Mouse (Mus musculus): Measurements from ENCODE around the gene Adamts14. TPM values are rescaled to one million over a fixed set of nuclear protein-coding genes. Genes with fewer than 3 reads are reported as not detected.
A peak's percentile ranks its signal among the peaks of the same experiment; 100 is the strongest.

Gene Adamts14
- polyA plus RNA-seq, 1 experiment from 2014 or later: 1.8 TPM

- ATAC-seq (ENCODE audit: insufficient read depth): no peak
- no peaks in the 10 kb centered on the region for H3K36me3 ChIP-seq (ENCODE audit: insufficient read depth)
- WGBS: 89% methylated on average over 6 of the region's 6 CpGs
- H3K4me1 ChIP-seq (ENCODE audit: insufficient read depth): no peaks in the 10 kb centered on the region
- no peaks in the 10 kb centered on the region for H3K27me3 ChIP-seq (ENCODE audit: insufficient read depth, low read length)
- DNase-seq: no peak
- TF ChIP-seq CTCF (IDR thresholded peaks at IDR 0.05; ENCODE audit: low read depth): no peak
- H3K27ac ChIP-seq (ENCODE audit: low read depth): no peak overlapping the region
- no peak overlapping the region for H3K9ac ChIP-seq
- no peak overlapping the region for H3K4me3 ChIP-seq (ENCODE audit: low read depth, low read length)
- no peak overlapping the region for H3K4me2 ChIP-seq
- no peaks in the 10 kb centered on the region for H3K9me3 ChIP-seq (ENCODE audit: low read depth, low read length)
These were observed 26.9 kb downstream of the Adamts14 start for GRCm38 (mm10) chr10:61246288-61246687.

- Histone ChIP-seq H3K9me3 (ENCODE audit: low read depth, low read length) (no peaks in the 10 kb centered on the region), H3K4me3 (ENCODE audit: low read depth, low read length) (no peak overlapping the region), H3K36me3 (ENCODE audit: insufficient read depth) (no peaks in the 10 kb centered on the region), H3K27me3 (ENCODE audit: insufficient read depth, low read length) (no peaks in the 10 kb centered on the region), H3K9ac (no peak overlapping the region), H3K27ac (ENCODE audit: low read depth) (no peak overlapping the region), H3K4me1 (ENCODE audit: insufficient read depth) (no peaks in the 10 kb centered on the region), H3K4me2 (no peak overlapping the region)
- TF ChIP-seq CTCF (IDR thresholded peaks at IDR 0.05; ENCODE audit: low read depth): no peak
- DNase-seq (peak; percentile 21), ATAC-seq (ENCODE audit: insufficient read depth) (no peak)
- 59% methylated on average over 4 of the region's 4 CpGs for WGBS
These were observed 31.2 kb downstream of the Adamts14 start for GRCm38 (mm10) chr10:61241961-61242421.

- H3K4me1 ChIP-seq (ENCODE audit: insufficient read depth): no peaks in the 10 kb centered on the region
- DNase-seq (no peak), ATAC-seq (ENCODE audit: insufficient read depth) (no peak)
- no peak overlapping the region for H3K27ac ChIP-seq (ENCODE audit: low read depth)
- no peaks in the 10 kb centered on the region for H3K27me3 ChIP-seq (ENCODE audit: insufficient read depth, low read length)
- H3K9me3 ChIP-seq (ENCODE audit: low read depth, low read length): no peaks in the 10 kb centered on the region
- H3K36me3 ChIP-seq (ENCODE audit: insufficient read depth): no peaks in the 10 kb centered on the region
- H3K9ac ChIP-seq: no peak overlapping the region
- H3K4me2 ChIP-seq: no peak overlapping the region
- WGBS: 68% methylated on average over 14 of the region's 14 CpGs
- no peak for TF ChIP-seq CTCF (IDR thresholded peaks at IDR 0.05; ENCODE audit: low read depth)
- H3K4me3 ChIP-seq (ENCODE audit: low read depth, low read length): no peak overlapping the region
These were observed 32.9 kb downstream of the Adamts14 start for GRCm38 (mm10) chr10:61240108-61240920.

GRCm38 (mm10) chr10:61237391-61237785 lies 35.9 kb downstream of the Adamts14 start:
- no peak for ATAC-seq (ENCODE audit: insufficient read depth)

GRCm38 (mm10) chr10:61236683-61237390 lies 36.4 kb downstream of the Adamts14 start:
- TF ChIP-seq CTCF (IDR thresholded peaks at IDR 0.05; ENCODE audit: low read depth): no peak
- no peak overlapping the region for H3K4me3 ChIP-seq (ENCODE audit: low read depth, low read length)
- no peaks in the 10 kb centered on the region for H3K9me3 ChIP-seq (ENCODE audit: low read depth, low read length)
- H3K4me1 ChIP-seq (ENCODE audit: insufficient read depth): no peaks in the 10 kb centered on the region
- ATAC-seq (ENCODE audit: insufficient read depth) (peak; percentile 54; the same call in 1 of the 2 replicates), DNase-seq (peak; percentile 34)
- no peak overlapping the region for H3K27ac ChIP-seq (ENCODE audit: low read depth)
- 43% methylated on average over 4 of the region's 4 CpGs for WGBS
- no peak overlapping the region for H3K9ac ChIP-seq
- no peaks in the 10 kb centered on the region for H3K27me3 ChIP-seq (ENCODE audit: insufficient read depth, low read length)
- no peaks in the 10 kb centered on the region for H3K36me3 ChIP-seq (ENCODE audit: insufficient read depth)
- no peak overlapping the region for H3K4me2 ChIP-seq

More at GRCm38 (mm10) chr10:61237391-61237785, 35.9 kb downstream of the Adamts14 start:
- Histone ChIP-seq H3K9ac (no peak overlapping the region), H3K27me3 (ENCODE audit: insufficient read depth, low read length) (no peaks in the 10 kb centered on the region), H3K27ac (ENCODE audit: low read depth) (no peak overlapping the region), H3K4me3 (ENCODE audit: low read depth, low read length) (no peak overlapping the region), H3K4me2 (no peak overlapping the region), H3K9me3 (ENCODE audit: low read depth, low read length) (no peaks in the 10 kb centered on the region), H3K36me3 (ENCODE audit: insufficient read depth) (no peaks in the 10 kb centered on the region), H3K4me1 (ENCODE audit: insufficient read depth) (no peaks in the 10 kb centered on the region)
- no peak for DNase-seq
- TF ChIP-seq CTCF (IDR thresholded peaks at IDR 0.05; ENCODE audit: low read depth): no peak
- 75% methylated on average over 6 of the region's 6 CpGs for WGBS

- Histone ChIP-seq H3K9me3 (ENCODE audit: low read depth, low read length) (no peaks in the 10 kb centered on the region), H3K4me3 (ENCODE audit: low read depth, low read length) (no peak overlapping the region), H3K9ac (no peak overlapping the region), H3K27me3 (ENCODE audit: insufficient read depth, low read length) (no peaks in the 10 kb centered on the region), H3K36me3 (ENCODE audit: insufficient read depth) (no peaks in the 10 kb centered on the region), H3K4me2 (no peak overlapping the region), H3K4me1 (ENCODE audit: insufficient read depth) (no peaks in the 10 kb centered on the region), H3K27ac (ENCODE audit: low read depth) (no peak overlapping the region)
- DNase-seq (no peak), ATAC-seq (ENCODE audit: insufficient read depth) (no peak)
- WGBS: 90% methylated on average over 6 of the region's 6 CpGs
- no peak for TF ChIP-seq CTCF (IDR thresholded peaks at IDR 0.05; ENCODE audit: low read depth)
These were observed 37.5 kb downstream of the Adamts14 start for GRCm38 (mm10) chr10:61235677-61236267.

GRCm38 (mm10) chr10:61234319-61234718 lies 38.9 kb downstream of the Adamts14 start:
- H3K4me1 ChIP-seq (ENCODE audit: insufficient read depth): no peaks in the 10 kb centered on the region
- H3K9ac ChIP-seq: no peak overlapping the region
- H3K9me3 ChIP-seq (ENCODE audit: low read depth, low read length): no peaks in the 10 kb centered on the region
- H3K4me3 ChIP-seq (ENCODE audit: low read depth, low read length): no peak overlapping the region
- DNase-seq (no peak), ATAC-seq (ENCODE audit: insufficient read depth) (no peak)
- H3K36me3 ChIP-seq (ENCODE audit: insufficient read depth): no peaks in the 10 kb centered on the region
- H3K4me2 ChIP-seq: no peak overlapping the region
- H3K27ac ChIP-seq (ENCODE audit: low read depth): no peak overlapping the region
- H3K27me3 ChIP-seq (ENCODE audit: insufficient read depth, low read length): no peaks in the 10 kb centered on the region
- no peak for TF ChIP-seq CTCF (IDR thresholded peaks at IDR 0.05; ENCODE audit: low read depth)
- WGBS: 61% methylated on average over 4 of the region's 4 CpGs
